Mouse (Mus musculus): ENCODE data around the gene Drosha. TPM values are rescaled to one million over a fixed set of nuclear protein-coding genes. Genes with fewer than 3 reads are reported as not detected.

Drosha gene
- polyA plus RNA-seq, 1 experiment from 2014 or later = 53.6 TPM

Small RNAs within 50 kb of the gene (microRNA-seq; reads per million reads assigned to microRNA genes)
- gene Gm47288 = not detected

Other genes with a start within 250 kb of the Drosha start
- 12.1 and 15.5 TPM in 2 replicates for gene Pdzd2, start 84.9 kb upstream of the Drosha start, polyA plus RNA-seq (2014; fragmentation: Nextera tagmentation; extraction: Ambion mirVana)
- gene 6030458C11Rik, start 166 bp upstream of the Drosha start, polyA plus RNA-seq (2014; fragmentation: Nextera tagmentation; extraction: Ambion mirVana) = 20.1 and 29.3 TPM in 2 replicates

Data from hindbrain, embryonic 14.5 days (tissue).